Mouse (Mus musculus) limb, embryonic 10.5 days (tissue): ENCODE data around the gene Gm29797. TPM values are rescaled to one million over a fixed set of nuclear protein-coding genes. Genes with fewer than 3 reads are reported as not detected.
A peak's percentile ranks its signal among the peaks of the same experiment; 100 is the strongest.

Experiments used
- DNase-seq: peaks from one replicate; pipeline ENCODE4 v3.0.0-alpha.2; 2017; ENCODE audit warnings: low spot score
- H3K27ac ChIP-seq: fragments of 300-500 bp; sonication (generic); 2 replicates; pipeline ENCODE4 v1.5.1; 2016; ENCODE audit warnings: mild to moderate bottlenecking
- H3K27me3 ChIP-seq: fragments of 300-500 bp; sonication (generic); 2 replicates; pipeline ENCODE4 v1.6.1; 2016; ENCODE audit warnings: low read depth, mild to moderate bottlenecking; ENCODE audit not compliant: poor library complexity, severe bottlenecking
- H3K36me3 ChIP-seq: fragments of 300-500 bp; sonication (generic); 2 replicates; pipeline ENCODE4 v1.6.1; 2016; ENCODE audit warnings: mild to moderate bottlenecking, moderate library complexity
- H3K4me1 ChIP-seq: fragments of 300-500 bp; sonication (generic); 2 replicates; pipeline ENCODE4 v1.6.1; 2016
- H3K4me3 ChIP-seq: fragments of 300-500 bp; sonication (generic); 2 replicates; pipeline ENCODE4 v1.5.1; 2016; ENCODE audit warnings: mild to moderate bottlenecking, moderate library complexity
- H3K9me3 ChIP-seq: fragments of 300-500 bp; sonication (generic); replicated peaks from 2 replicates; pipeline ENCODE4 v1.6.1; 2016; ENCODE audit warnings: mild to moderate bottlenecking
- WGBS: fragments of 180-500 bp; shearing (Covaris S2); methylation state at CpG from one replicate; pipeline ENCODE4 v1.1.7; 2016; 5-methylcytosine and 5-hydroxymethylcytosine counted together
- polyA plus RNA-seq: library from polyadenylated mRNA; unstranded; fragments of >200 nt; fragmentation: Nextera tagmentation; extraction: Ambion mirVana; gene quantifications from 2 replicates; pipeline ENCODE4 v1.2.1, GENCODE M21; 2016

The Gm29797 gene
- polyA plus RNA-seq = 0.39 TPM in 1 of 2 replicates, not detected in the other

- no peak for DNase-seq
- Histone ChIP-seq H3K9me3 (no peaks in the 10 kb centered on the region), H3K36me3 (peaks cover 71% of the 10 kb centered on the region), H3K27ac (no peak within 1 kb of the TSS), H3K4me1 (peaks cover 39% of the 10 kb centered on the region), H3K4me3 (no peak within 1 kb of the TSS), H3K27me3 (no peaks in the 10 kb centered on the region)
- 60% methylated on average over 3 of the region's 3 CpGs for WGBS
Measured at GRCm38 (mm10) chr2:181656734-181657133, at the start of gene Gm29797. TSS of gene Gm29797 (plus strand) at chr2:181657034.

GRCm38 (mm10) chr2:181618761-181619495 is 37.9 kb upstream of the Gm29797 start:
- Histone ChIP-seq H3K9me3 (no peaks in the 10 kb centered on the region), H3K4me3 (no peak overlapping the region), H3K27me3 (no peaks in the 10 kb centered on the region), H3K4me1 (no peaks in the 10 kb centered on the region), H3K27ac (no peak overlapping the region), H3K36me3 (peaks cover 76% of the 10 kb centered on the region)
- no peak for DNase-seq
- WGBS = 87% methylated on average over 5 of the region's 5 CpGs

- DNase-seq = no peak
- Histone ChIP-seq H3K36me3 (peaks cover 84% of the 10 kb centered on the region), H3K27me3 (no peaks in the 10 kb centered on the region), H3K27ac (no peak overlapping the region), H3K9me3 (no peaks in the 10 kb centered on the region), H3K4me1 (no peaks in the 10 kb centered on the region), H3K4me3 (no peak overlapping the region)
Measured at GRCm38 (mm10) chr2:181623401-181623800, 33.4 kb upstream of the Gm29797 start.

GRCm38 (mm10) chr2:181628471-181628870 is 28.4 kb upstream of the Gm29797 start:
- Histone ChIP-seq H3K9me3 (no peaks in the 10 kb centered on the region), H3K27me3 (no peaks in the 10 kb centered on the region), H3K4me1 (no peaks in the 10 kb centered on the region), H3K27ac (no peak overlapping the region), H3K36me3 (peaks cover 81% of the 10 kb centered on the region), H3K4me3 (no peak overlapping the region)
- DNase-seq = no peak

- Histone ChIP-seq H3K9me3 (no peaks in the 10 kb centered on the region), H3K27ac (no peak overlapping the region), H3K4me3 (no peak overlapping the region), H3K27me3 (no peaks in the 10 kb centered on the region), H3K4me1 (no peaks in the 10 kb centered on the region), H3K36me3 (peaks cover 89% of the 10 kb centered on the region)
- 96% methylated on average over 6 of the region's 6 CpGs for WGBS
- no peak for DNase-seq
Measured at GRCm38 (mm10) chr2:181632624-181633023, 24.2 kb upstream of the Gm29797 start.

GRCm38 (mm10) chr2:181635865-181636264 is 21.0 kb upstream of the Gm29797 start:
- Histone ChIP-seq H3K27me3 (no peaks in the 10 kb centered on the region), H3K9me3 (no peaks in the 10 kb centered on the region), H3K36me3 (peaks cover 93% of the 10 kb centered on the region), H3K27ac (no peak overlapping the region), H3K4me3 (no peak overlapping the region), H3K4me1 (no peaks in the 10 kb centered on the region)
- WGBS = 92% methylated on average over 3 of the region's 3 CpGs
- DNase-seq = no peak

GRCm38 (mm10) chr2:181644361-181644760 is 12.5 kb upstream of the Gm29797 start:
- Histone ChIP-seq H3K9me3 (no peaks in the 10 kb centered on the region), H3K4me1 (peaks cover 13% of the 10 kb centered on the region), H3K27ac (peak overlapping the region; percentile 71; the same call in 1 of the 2 replicates), H3K36me3 (peaks cover 96% of the 10 kb centered on the region), H3K27me3 (no peaks in the 10 kb centered on the region), H3K4me3 (no peak overlapping the region)
- DNase-seq = peak; percentile 52
- 92% methylated on average over 2 of the region's 2 CpGs for WGBS

GRCm38 (mm10) chr2:181645666-181646065 is 11.2 kb upstream of the Gm29797 start:
- H3K27ac ChIP-seq = peak overlapping the region; percentile 71
- peaks cover 13% of the 10 kb centered on the region for H3K4me1 ChIP-seq
- H3K9me3 ChIP-seq = no peaks in the 10 kb centered on the region
- no peaks in the 10 kb centered on the region for H3K27me3 ChIP-seq
- DNase-seq = no peak
- peaks cover 96% of the 10 kb centered on the region for H3K36me3 ChIP-seq
- WGBS = 54% methylated on average over 3 of the region's 3 CpGs
- no peak overlapping the region for H3K4me3 ChIP-seq

GRCm38 (mm10) chr2:181646626-181647472 is 10.0 kb upstream of the Gm29797 start:
- Histone ChIP-seq H3K9me3 (no peaks in the 10 kb centered on the region), H3K4me1 (peaks cover 13% of the 10 kb centered on the region), H3K4me3 (no peak overlapping the region), H3K27ac (no peak overlapping the region), H3K27me3 (no peaks in the 10 kb centered on the region), H3K36me3 (peaks cover 95% of the 10 kb centered on the region)
- DNase-seq = no peak
- WGBS = 87% methylated on average over 6 of the region's 6 CpGs

GRCm38 (mm10) chr2:181648926-181649325 is 7.9 kb upstream of the Gm29797 start:
- peaks cover 97% of the 10 kb centered on the region for H3K36me3 ChIP-seq
- no peak overlapping the region for H3K27ac ChIP-seq
- DNase-seq = no peak

GRCm38 (mm10) chr2:181653065-181653464 is 3.8 kb upstream of the Gm29797 start:
- Histone ChIP-seq H3K36me3 (peaks cover 98% of the 10 kb centered on the region), H3K27ac (no peak overlapping the region), H3K9me3 (no peaks in the 10 kb centered on the region), H3K27me3 (no peaks in the 10 kb centered on the region), H3K4me1 (peaks cover 11% of the 10 kb centered on the region), H3K4me3 (no peak overlapping the region)
- no peak for DNase-seq

More at GRCm38 (mm10) chr2:181648926-181649325, 7.9 kb upstream of the Gm29797 start:
- no peak overlapping the region for H3K4me3 ChIP-seq
- H3K27me3 ChIP-seq = no peaks in the 10 kb centered on the region
- H3K9me3 ChIP-seq = no peaks in the 10 kb centered on the region
- WGBS = 93% methylated on average over 10 of the region's 10 CpGs
- H3K4me1 ChIP-seq = peaks cover 13% of the 10 kb centered on the region

GRCm38 (mm10) chr2:181653523-181653922 is 3.3 kb upstream of the Gm29797 start:
- no peaks in the 10 kb centered on the region for H3K9me3 ChIP-seq
- no peaks in the 10 kb centered on the region for H3K27me3 ChIP-seq
- H3K4me1 ChIP-seq = peaks cover 15% of the 10 kb centered on the region
- DNase-seq = no peak
- no peak overlapping the region for H3K4me3 ChIP-seq
- peaks cover 98% of the 10 kb centered on the region for H3K36me3 ChIP-seq
- WGBS = 93% methylated on average over 1 of the region's 1 CpGs
- H3K27ac ChIP-seq = no peak overlapping the region

GRCm38 (mm10) chr2:181657441-181657840 is 607 bp downstream of the Gm29797 start:
- no peak overlapping the region for H3K27ac ChIP-seq
- H3K4me1 ChIP-seq = peaks cover 46% of the 10 kb centered on the region
- DNase-seq = no peak
- H3K27me3 ChIP-seq = no peaks in the 10 kb centered on the region
- no peak overlapping the region for H3K4me3 ChIP-seq
- 79% methylated on average over 2 of the region's 2 CpGs for WGBS
- H3K9me3 ChIP-seq = no peaks in the 10 kb centered on the region
- H3K36me3 ChIP-seq = peaks cover 64% of the 10 kb centered on the region
